Mouse (Mus musculus) left cerebral cortex, postnatal 4 days (tissue): ENCODE data around the gene Naalad2. TPM values are rescaled to one million over a fixed set of nuclear protein-coding genes. Genes with fewer than 3 reads are reported as not detected.
"Not testable (repeated sequence)": the region's sequence is repeated elsewhere in the genome, so short reads cannot be mapped to it uniquely, and the experiment has no call there.

Experiments
- DNase-seq: peaks from one replicate; pipeline ENCODE4 v3.0.0-alpha.2; 2022
- intact Hi-C: fragments of 180-260 bp; cut with DNase I; formaldehyde crosslinking; loops from one replicate; pipeline ENCODE4 v1.15.1; 2025
- total RNA-seq, 2 experiments: library from RNA; stranded (reverse); gene quantifications; 2 replicates each; pipeline ENCODE4 v1.2.3; 2021

Gene Naalad2
- total RNA-seq: 1 to 10 TPM; 1.6 to 2.6 TPM

- DNase-seq, intact Hi-C loops: not testable (repeated sequence)
These were observed at the start of gene Naalad2 for GRCm38 (mm10) chr9:18402895-18403294. Gene Naalad2 (minus strand): TSS chr9:18402995.

GRCm38 (mm10) chr9:18431687-18432086, 28.9 kb upstream of the Naalad2 start:
- DNase-seq: peak; percentile 48
- intact Hi-C loops: no loop called here

GRCm38 (mm10) chr9:18430354-18430753, 27.6 kb upstream of the Naalad2 start, which contains the start of gene Mbd3l2:
Gene Mbd3l2 (plus strand): TSS chr9:18430654.
- intact Hi-C loops: no loop called here
- DNase-seq: no peak

- intact Hi-C loops, DNase-seq: not testable (repeated sequence)
These were observed 9.6 kb upstream of the Naalad2 start for GRCm38 (mm10) chr9:18412371-18412770.

- intact Hi-C loops: no loop called here
- DNase-seq: no peak
These were observed 1.3 kb upstream of the Naalad2 start, which contains the start of gene Ubtfl1 for GRCm38 (mm10) chr9:18404118-18404517. Gene Ubtfl1 (plus strand): TSS chr9:18404418.

GRCm38 (mm10) chr9:18399629-18400028, 3.2 kb downstream of the Naalad2 start:
- DNase-seq: no peak
- intact Hi-C loops: no loop called here

GRCm38 (mm10) chr9:18385782-18386181, 17.0 kb downstream of the Naalad2 start:
- intact Hi-C loops: no loop called here
- DNase-seq: no peak

GRCm38 (mm10) chr9:18373026-18373425, 29.8 kb downstream of the Naalad2 start:
- DNase-seq, intact Hi-C loops: not testable (repeated sequence)

GRCm38 (mm10) chr9:18319990-18320389, 82.8 kb downstream of the Naalad2 start:
- intact Hi-C loops: no loop called here
- DNase-seq: no peak

GRCm38 (mm10) chr9:18298301-18298700, 104.5 kb downstream of the Naalad2 start:
- DNase-seq: no peak
- intact Hi-C loops: no loop called here

- intact Hi-C loops: no loop called here
These were observed 109.6 kb downstream of the Naalad2 start for GRCm38 (mm10) chr9:18293026-18293781.

GRCm38 (mm10) chr9:18292443-18292922, 110.3 kb downstream of the Naalad2 start:
- intact Hi-C loops: no loop called here
- DNase-seq: no peak

More at GRCm38 (mm10) chr9:18293026-18293781, 109.6 kb downstream of the Naalad2 start:
- no peak for DNase-seq

- DNase-seq: peak; percentile 98
- intact Hi-C loops: no loop called here
These were observed 111.0 kb downstream of the Naalad2 start, which contains the start of gene Chordc1 for GRCm38 (mm10) chr9:18291571-18292429. Gene Chordc1 (plus strand): TSS chr9:18292125.

GRCm38 (mm10) chr9:18278693-18279092, 124.1 kb downstream of the Naalad2 start:
- intact Hi-C loops, DNase-seq: not testable (repeated sequence)

- intact Hi-C loops: no loop called here
- no peak for DNase-seq
These were observed 125.3 kb downstream of the Naalad2 start for GRCm38 (mm10) chr9:18277497-18277896.

- intact Hi-C loops: no loop called here
- no peak for DNase-seq
These were observed 126.0 kb downstream of the Naalad2 start for GRCm38 (mm10) chr9:18276844-18277243.

GRCm38 (mm10) chr9:18275901-18276300, 126.9 kb downstream of the Naalad2 start:
- no peak for DNase-seq
- intact Hi-C loops: no loop called here
